Mouse (Mus musculus) heart, postnatal 4 days (tissue): Measurements from ENCODE around the gene Cyfip2. TPM values are rescaled to one million over a fixed set of nuclear protein-coding genes. Genes with fewer than 3 reads are reported as not detected.

ENCODE experiments used
- DNase-seq: peaks from one replicate; pipeline ENCODE4 v3.0.0; 2021
- total RNA-seq, 2 experiments: library from RNA; stranded (reverse); gene quantifications; 2 replicates each; pipeline ENCODE4 v1.2.3; 2021

The Cyfip2 gene
- total RNA-seq = 10 to 100 TPM; 14.8 to 15.3 TPM

GRCm38 (mm10) chr11:46312523-46313035 lies at the start of gene Cyfip2:
Gene Cyfip2, minus strand, starts transcription at chr11:46312859.
- DNase-seq = peak; percentile 10

- no peak for DNase-seq
Observed at GRCm38 (mm10) chr11:46360991-46361665, 48.5 kb upstream of the Cyfip2 start.

GRCm38 (mm10) chr11:46358369-46358768 lies 45.7 kb upstream of the Cyfip2 start:
- no peak for DNase-seq

GRCm38 (mm10) chr11:46349681-46350410 lies 37.2 kb upstream of the Cyfip2 start:
- no peak for DNase-seq

- no peak for DNase-seq
Observed at GRCm38 (mm10) chr11:46348416-46348815, 35.8 kb upstream of the Cyfip2 start.

GRCm38 (mm10) chr11:46347756-46348155 lies 35.1 kb upstream of the Cyfip2 start:
- DNase-seq = no peak

GRCm38 (mm10) chr11:46343886-46344546 lies 31.4 kb upstream of the Cyfip2 start:
- DNase-seq = no peak

GRCm38 (mm10) chr11:46341960-46342359 lies 29.3 kb upstream of the Cyfip2 start:
- DNase-seq = no peak

- no peak for DNase-seq
Observed at GRCm38 (mm10) chr11:46336020-46336419, 23.4 kb upstream of the Cyfip2 start.

- no peak for DNase-seq
Observed at GRCm38 (mm10) chr11:46332217-46332616, 19.6 kb upstream of the Cyfip2 start.

- DNase-seq = no peak
Observed at GRCm38 (mm10) chr11:46326271-46327015, 13.8 kb upstream of the Cyfip2 start.

GRCm38 (mm10) chr11:46321559-46321958 lies 8.9 kb upstream of the Cyfip2 start:
- DNase-seq = no peak

- no peak for DNase-seq
Observed at GRCm38 (mm10) chr11:46314534-46314933, 1.9 kb upstream of the Cyfip2 start.

- DNase-seq = no peak
Observed at GRCm38 (mm10) chr11:46313851-46314250, 1.2 kb upstream of the Cyfip2 start.

- DNase-seq = peak; percentile 43
Observed at GRCm38 (mm10) chr11:46311703-46312522, 746 bp downstream of the Cyfip2 start.

GRCm38 (mm10) chr11:46311181-46311702 lies 1.4 kb downstream of the Cyfip2 start:
- DNase-seq = no peak

GRCm38 (mm10) chr11:46310647-46311063 lies 2.0 kb downstream of the Cyfip2 start:
- no peak for DNase-seq

GRCm38 (mm10) chr11:46309808-46310555 lies 2.7 kb downstream of the Cyfip2 start:
- no peak for DNase-seq

GRCm38 (mm10) chr11:46309111-46309741 lies 3.4 kb downstream of the Cyfip2 start:
- no peak for DNase-seq
